Mouse (Mus musculus) C2C12 (cell line): ENCODE measurements around the gene Commd1.

Experiments
- CEBPB ChIP-seq: IDR thresholded peaks from one replicate; pipeline ENCODE4 v1.6.1; 2011; ENCODE audit warnings: low read depth, mild to moderate bottlenecking, control low read depth, moderate library complexity
- CTCF ChIP-seq: IDR thresholded peaks from one replicate; pipeline ENCODE4 v1.5.1; 2011; ENCODE audit not compliant: control insufficient read depth, insufficient read depth, insufficient read length
- MAX ChIP-seq: IDR thresholded peaks from one replicate; pipeline ENCODE4 v1.6.1; 2011; ENCODE audit warnings: mild to moderate bottlenecking, control low read depth
- MYOD1 ChIP-seq: IDR thresholded peaks from one replicate; pipeline ENCODE4 v1.6.1; 2011; ENCODE audit warnings: low read depth; ENCODE audit not compliant: control insufficient read depth, insufficient read length
- MYOG ChIP-seq: IDR thresholded peaks from one replicate; pipeline ENCODE4 v1.6.1; 2011; ENCODE audit not compliant: control insufficient read depth, insufficient read length; ENCODE audit errors: extremely low read depth
- USF1 ChIP-seq: IDR thresholded peaks from one replicate; pipeline ENCODE4 v1.6.1; 2011; ENCODE audit warnings: low read depth, mild to moderate bottlenecking, control low read depth, moderate library complexity

GRCm38 (mm10) chr11:22848649-22849195 lies 133.5 kb downstream of the Commd1 start:
- TF ChIP-seq CTCF = no peak
- TF ChIP-seq USF1 = no peak
- no peak for TF ChIP-seq CEBPB
- no peak for TF ChIP-seq MYOD1
- TF ChIP-seq MYOG = no peak
- no peak for TF ChIP-seq MAX
